Comparison of ENCODE assay signal across 13 mouse cellular contexts in the genomic region with DNA sequence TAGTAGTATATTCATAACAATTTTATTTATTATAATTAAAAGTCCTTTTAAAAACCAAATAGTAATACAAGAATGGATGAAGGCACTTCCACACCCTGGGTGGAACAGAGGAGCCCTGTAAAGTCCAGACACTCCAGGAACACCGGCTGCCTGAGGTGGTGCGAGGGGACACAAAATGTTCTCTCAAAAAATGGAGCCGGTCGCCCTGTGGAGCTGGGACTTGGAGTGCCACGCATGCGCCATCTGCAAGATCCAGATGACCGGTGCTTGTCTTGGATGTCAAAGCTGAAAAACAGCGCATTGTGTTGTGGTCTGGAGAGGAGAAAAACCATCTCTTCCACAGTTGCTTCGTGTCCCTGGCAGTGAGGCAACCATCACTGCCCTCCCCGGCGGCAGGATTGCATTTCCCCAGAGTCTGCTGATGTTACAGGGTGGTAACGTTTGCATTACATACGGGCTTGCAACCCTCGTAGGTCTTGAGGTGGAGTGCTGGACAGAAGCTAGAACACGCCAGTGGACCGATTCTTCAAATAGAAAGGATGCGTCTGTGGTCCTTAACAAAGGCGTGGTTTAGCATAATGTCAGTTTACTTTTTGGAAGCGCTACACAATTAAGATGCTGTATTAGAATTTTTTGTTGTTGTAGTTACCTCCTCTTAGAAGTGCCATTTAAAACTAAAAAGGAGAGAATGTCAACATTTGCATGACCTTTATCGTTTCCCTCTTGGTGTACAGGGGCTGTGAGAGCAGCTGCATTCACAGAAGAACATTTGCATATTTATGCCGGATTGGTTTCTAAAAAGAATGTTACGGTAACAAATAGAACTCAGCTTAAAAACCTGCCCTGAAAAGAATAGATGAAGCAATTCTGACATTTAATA. TPM values are rescaled to one million over a fixed set of nuclear protein-coding genes. Genes with fewer than 3 reads are reported as not detected.
A peak's percentile ranks its signal among the peaks of the same experiment; 100 is the strongest.
DNase-seq lines count a peak whose midpoint lies in the region; ATAC-seq and TF ChIP-seq lines count a peak whose summit lies in the region.
"Had no signal": no experiment of that assay in that cellular context is flagged by ENCODE, and none has a peak within 500 bp of the region (broad histone marks: within the 10 kb centered on the region; RNA-seq: fewer than 3 reads in every experiment).

No protein-coding gene starts in this region.

- H3K27ac ChIP-seq in midbrain, embryonic 12.5 days (replicated peaks), result 0 out of 2 replicates have a peak overlapping the region, but pooled peaks have one; percentile 15
- H3K27ac ChIP-seq in midbrain, postnatal 0 days (ENCODE audit: low read depth, low read length), result no peak overlapping the region
- H3K27ac ChIP-seq in midbrain, embryonic 15.5 days, result no peak overlapping the region

- TF ChIP-seq CTCF in midbrain, postnatal 0 days (IDR thresholded peaks at IDR 0.05), result no peak

- ATAC-seq in frontal cortex, adult (ENCODE audit: low TSS enrichment), result peak; percentile 55
- peak; percentile 54; the same call in 1 of the 2 replicates for ATAC-seq in midbrain, embryonic 12.5 days (ENCODE audit: low FRiP score, low read depth)
- no peak for ATAC-seq in midbrain, postnatal 0 days (ENCODE audit: low FRiP score)
- ATAC-seq in activated CD4-positive, CD25-positive, alpha-beta regulatory T cell, adult 4 months, result peak; percentile 33
- ATAC-seq in midbrain, embryonic 15.5 days (replicated peaks), result no peak

- H3K36me3 ChIP-seq in midbrain, embryonic 12.5 days, result no peaks in the 10 kb centered on the region
- no peaks in the 10 kb centered on the region for H3K36me3 ChIP-seq in midbrain, postnatal 0 days (ENCODE audit: insufficient read depth, low read length)
- no peaks in the 10 kb centered on the region for H3K36me3 ChIP-seq in midbrain, embryonic 15.5 days (replicated peaks)

- no peak overlapping the region for H3K9ac ChIP-seq in midbrain, embryonic 12.5 days (replicated peaks)
- no peak overlapping the region for H3K9ac ChIP-seq in midbrain, postnatal 0 days (replicated peaks; ENCODE audit: low read length, poor library complexity, severe bottlenecking)
- no peak overlapping the region for H3K9ac ChIP-seq in midbrain, embryonic 15.5 days

- H3K4me3 ChIP-seq in midbrain, embryonic 12.5 days, result no peak overlapping the region
- no peak overlapping the region for H3K4me3 ChIP-seq in midbrain, postnatal 0 days (ENCODE audit: low read depth, low read length)
- no peak overlapping the region for H3K4me3 ChIP-seq in midbrain, embryonic 15.5 days

- WGBS in midbrain, embryonic 12.5 days, result 66% methylated on average over 22 of the region's 22 CpGs
- WGBS in midbrain, postnatal 0 days, result 58% methylated on average over 22 of the region's 22 CpGs
- 55% methylated on average over 22 of the region's 22 CpGs for WGBS in midbrain, embryonic 15.5 days

- H3K4me2 ChIP-seq in midbrain, embryonic 12.5 days (replicated peaks), result no peak overlapping the region
- no peak overlapping the region for H3K4me2 ChIP-seq in midbrain, postnatal 0 days (ENCODE audit: low read depth, low read length, poor library complexity, severe bottlenecking)
- H3K4me2 ChIP-seq in midbrain, embryonic 15.5 days, result peak overlapping the region; percentile 3; the same call in 1 of the 2 replicates

- H3K9me3 ChIP-seq in midbrain, embryonic 12.5 days, result no peaks in the 10 kb centered on the region
- H3K9me3 ChIP-seq in midbrain, postnatal 0 days (ENCODE audit: low read length), result no peaks in the 10 kb centered on the region
- no peaks in the 10 kb centered on the region for H3K9me3 ChIP-seq in midbrain, embryonic 15.5 days

- H3K4me1 ChIP-seq in midbrain, embryonic 12.5 days, result no peaks in the 10 kb centered on the region; the same call in 1 of the 2 replicates
- no peaks in the 10 kb centered on the region for H3K4me1 ChIP-seq in midbrain, postnatal 0 days (ENCODE audit: insufficient read depth, low read length)
- peaks cover 4% of the 10 kb centered on the region; the same call in 1 of the 2 replicates for H3K4me1 ChIP-seq in midbrain, embryonic 15.5 days

- no peaks in the 10 kb centered on the region for H3K27me3 ChIP-seq in midbrain, embryonic 12.5 days
- no peaks in the 10 kb centered on the region for H3K27me3 ChIP-seq in midbrain, postnatal 0 days (ENCODE audit: insufficient read depth, low read length)
- H3K27me3 ChIP-seq in midbrain, embryonic 15.5 days (replicated peaks), result no peaks in the 10 kb centered on the region

- DNase-seq in frontal cortex, adult 2 months (ENCODE audit: extremely low spot score in 1 of 2, low spot score in 1 of 2), result no peak
- DNase-seq in midbrain, postnatal 0 days (ENCODE audit: low spot score), result no peak
- no peak for DNase-seq in cerebellum, postnatal 36 days
- no peak for DNase-seq in lung, postnatal 25 days (ENCODE audit: low spot score)
- DNase-seq: heart, adult 18-20 months; heart, postnatal 10 days; kidney, adult 18-20 months; kidney, postnatal 4 days; retina, postnatal 1 day had no signal

RNA-seq across cellular contexts. Expression of a gene that starts 9.5 kb away (rescaled TPM):
- 24.3 and 27.2 TPM in 2 replicates for polyA plus RNA-seq in frontal cortex, adult 2 months (2012; rRNA removed)
- polyA plus RNA-seq in midbrain, embryonic 12.5 days (2016; fragmentation: Nextera tagmentation; extraction: Ambion mirVana), result 34.0 and 34.6 TPM in 2 replicates
- 32.7 and 41.5 TPM in 2 replicates for total RNA-seq in midbrain, postnatal 0 days (2014; rRNA removed)
- polyA plus RNA-seq in midbrain, postnatal 0 days (2015; fragmentation: Nextera tagmentation; extraction: Ambion mirVana), result 17.3 and 19.0 TPM in 2 replicates
- 10 to 100 TPM; 12.1 to 92.0 TPM for polyA plus RNA-seq in activated CD4-positive, CD25-positive, alpha-beta regulatory T cell, adult 4 months (2017; shearing (Covaris generic))
- polyA plus RNA-seq in midbrain, embryonic 15.5 days (2015; fragmentation: Nextera tagmentation; extraction: Ambion mirVana), result 28.0 and 30.2 TPM in 2 replicates

RNA-seq across cellular contexts. Expression of a gene that starts 49.9 kb away (rescaled TPM):
- 1,263 and 1,284 TPM in 2 replicates for polyA plus RNA-seq in frontal cortex, adult 2 months (2012; rRNA removed)
- polyA plus RNA-seq in midbrain, embryonic 12.5 days (2016; fragmentation: Nextera tagmentation; extraction: Ambion mirVana), result 326 and 367 TPM in 2 replicates
- 381 and 427 TPM in 2 replicates for total RNA-seq in midbrain, postnatal 0 days (2014; rRNA removed)
- 855 and 913 TPM in 2 replicates for polyA plus RNA-seq in midbrain, postnatal 0 days (2015; fragmentation: Nextera tagmentation; extraction: Ambion mirVana)
- polyA plus RNA-seq in activated CD4-positive, CD25-positive, alpha-beta regulatory T cell, adult 4 months (2017; shearing (Covaris generic)), result 1,000 to 10,000 TPM in 1 of 2 experiments, 100 to 1,000 TPM in 1; 963 to 1,015 TPM
- polyA plus RNA-seq in midbrain, embryonic 15.5 days (2015; fragmentation: Nextera tagmentation; extraction: Ambion mirVana), result 590 and 626 TPM in 2 replicates

Comparison
In these comparisons a context has a peak if more than half of its experiments do, and no peak if none do; other contexts are left out.
1. ATAC-seq: peak in frontal cortex, adult (single experiment), midbrain, embryonic 12.5 days (single experiment) and activated CD4-positive, CD25-positive, alpha-beta regulatory T cell, adult 4 months (single experiment); none in midbrain, postnatal 0 days (single experiment) and midbrain, embryonic 15.5 days (single experiment).